Comparison of ENCODE assay signal across 16 mouse cellular contexts in genomic region chr14:28060891-28061290, GRCm38 (mm10).
DNase-seq lines count a peak whose midpoint lies in the region; TF ChIP-seq lines count a peak whose summit lies in the region.
"Had no signal": no experiment of that assay in that cellular context is flagged by ENCODE, and none has a peak within 500 bp of the region (broad histone marks: within the 10 kb centered on the region; RNA-seq: fewer than 3 reads in every experiment).

No protein-coding gene starts in this region.

- no peak overlapping the region for H3K4me3 ChIP-seq in layer of hippocampus, adult 2 months
- H3K4me3 ChIP-seq: gastrocnemius, adult 2 months; hindbrain, embryonic 12.5 days; hindbrain, embryonic 15.5 days had no signal

- TF ChIP-seq POLR2A in brain, embryonic 14.5 days (IDR thresholded peaks at IDR 0.05; ENCODE audit: borderline replicate concordance, extremely low read depth, insufficient read depth, insufficient read length, poor library complexity, severe bottlenecking) = no peak

- DNase-seq in layer of hippocampus, adult 2 months (ENCODE audit: low spot score in 2 of 2) = no peak
- no peak for DNase-seq in layer of hippocampus, postnatal 10 days (ENCODE audit: low spot score in 2 of 2)
- DNase-seq in right cerebral cortex, adult 18-20 months = peak; percentile 18
- no peak for DNase-seq in right cerebral cortex, postnatal 10 days (ENCODE audit: low spot score in 2 of 2)
- DNase-seq in brain, embryonic 14.5 days (ENCODE audit: low read depth) = peak; percentile 55
- DNase-seq in cerebellum, adult 9-10 months = no peak
- DNase-seq: adrenal gland, adult 8-10 months; adrenal gland, postnatal 25 days; cerebellum, adult 11 months; cerebellum, adult 8-10 months; cerebellum, postnatal 14 days; gastrocnemius, adult 2 months; gastrocnemius, postnatal 14 days; heart, adult 11 months had no signal

- H3K27ac ChIP-seq in layer of hippocampus, adult 2 months = peak overlapping the region; percentile 41
- H3K27ac ChIP-seq: gastrocnemius, adult 2 months; hindbrain, embryonic 12.5 days; hindbrain, embryonic 15.5 days had no signal

- TF ChIP-seq CTCF in layer of hippocampus, adult 2 months (conservative IDR thresholded peaks at IDR 0.05) = no peak
- TF ChIP-seq CTCF in brain, embryonic 14.5 days (IDR thresholded peaks at IDR 0.05; ENCODE audit: borderline replicate concordance, extremely low read depth, insufficient read depth, insufficient read length) = no peak

Comparison
In these comparisons a context has a peak if more than half of its experiments do, and no peak if none do; other contexts are left out.
1. DNase-seq: peak in right cerebral cortex, adult 18-20 months (single experiment) and brain, embryonic 14.5 days (single experiment); none in layer of hippocampus, adult 2 months (0 of 2), layer of hippocampus, postnatal 10 days (0 of 2), right cerebral cortex, postnatal 10 days (0 of 2) and cerebellum, adult 9-10 months (single experiment).